Mouse (Mus musculus) heart, postnatal 0 days (tissue): ENCODE data around the gene Gm17268.

ENCODE experiments used
- CTCF ChIP-seq: IDR thresholded peaks from 2 replicates; pipeline ENCODE4 v1.5.1; 2016; ENCODE audit warnings: antibody characterized with exemption, control low read depth, low read depth
- EP300 ChIP-seq: IDR thresholded peaks from 2 replicates; pipeline ENCODE4 v1.6.1; 2016; ENCODE audit warnings: antibody characterized with exemption, low read depth

DNA sequence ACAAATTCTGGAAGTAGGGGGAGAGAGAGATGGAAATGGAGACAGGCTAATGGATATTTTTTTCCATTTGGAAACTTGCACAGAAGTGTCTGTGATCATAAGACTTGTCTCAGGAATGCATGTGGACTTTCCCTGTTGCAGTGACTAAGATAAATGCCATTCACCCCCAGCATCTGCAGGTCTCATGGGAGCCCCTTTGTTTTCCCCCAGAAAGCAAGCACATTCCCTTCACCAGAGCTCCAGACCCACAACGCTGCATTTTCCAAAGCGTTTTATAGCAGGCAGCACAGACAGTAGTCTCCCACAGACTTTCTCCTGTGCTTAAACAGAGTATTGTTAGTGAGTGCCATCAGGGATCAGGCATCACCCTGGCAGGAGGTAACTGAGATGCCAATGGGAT, 19.0 kb downstream of the Gm17268 start:
- TF ChIP-seq CTCF (no peak), EP300 (no peak)
